Mouse (Mus musculus) liver, embryonic 16.5 days (tissue): Measurements from ENCODE around the gene Bfar. TPM values are rescaled to one million over a fixed set of nuclear protein-coding genes. Genes with fewer than 3 reads are reported as not detected.

Experiments
- ATAC-seq: fragments of 200-750 bp; cut with Nextera tagmentation; 2 replicates; pipeline ENCODE4 v1.8.0; 2017; ENCODE audit warnings: low read depth, mild to moderate bottlenecking, moderate number of reproducible peaks, moderate library complexity
- H3K27ac ChIP-seq: fragments of 300-500 bp; sonication (generic); 2 replicates; pipeline ENCODE4 v1.5.1; 2014; ENCODE audit warnings: mild to moderate bottlenecking, low read length
- H3K27me3 ChIP-seq: fragments of 300-500 bp; sonication (generic); 2 replicates; pipeline ENCODE4 v1.6.1; 2014; ENCODE audit warnings: low read depth, low read length, mixed read lengths; ENCODE audit not compliant: control insufficient read depth, insufficient read depth
- H3K36me3 ChIP-seq: fragments of 300-500 bp; sonication (generic); 2 replicates; pipeline ENCODE4 v1.6.1; 2014; ENCODE audit warnings: mild to moderate bottlenecking; ENCODE audit not compliant: control insufficient read depth, insufficient read depth
- H3K4me1 ChIP-seq: fragments of 300-500 bp; sonication (generic); 2 replicates; pipeline ENCODE4 v1.6.1; 2014; ENCODE audit warnings: low read depth, low read length, mixed read lengths; ENCODE audit not compliant: control insufficient read depth
- H3K4me2 ChIP-seq: fragments of 300-500 bp; sonication (generic); 2 replicates; pipeline ENCODE4 v1.6.1; 2014; ENCODE audit warnings: low read depth, low read length, mixed read lengths
- H3K4me3 ChIP-seq: fragments of 300-500 bp; sonication (generic); 2 replicates; pipeline ENCODE4 v1.5.1; 2014; ENCODE audit warnings: low read depth, mild to moderate bottlenecking, low read length
- H3K9ac ChIP-seq: fragments of 300-500 bp; sonication (generic); 2 replicates; pipeline ENCODE4 v1.6.1; 2014; ENCODE audit warnings: low read depth, low read length
- H3K9me3 ChIP-seq: fragments of 300-500 bp; sonication (generic); replicated peaks from 2 replicates; pipeline ENCODE4 v1.6.1; 2016; ENCODE audit warnings: low read length; ENCODE audit not compliant: control insufficient read depth
- WGBS: fragments of 180-500 bp; shearing (Covaris S2); extraction: QIAGEN DNeasy Blood & Tissue Kit; methylation state at CpG from one replicate; pipeline ENCODE4 v1.1.7; 2014; ENCODE audit not compliant: insufficient replicate concordance; 5-methylcytosine and 5-hydroxymethylcytosine counted together
- polyA plus RNA-seq: library from polyadenylated mRNA; unstranded; fragments of >200 nt; fragmentation: Nextera tagmentation; extraction: Ambion mirVana; gene quantifications from 2 replicates; pipeline ENCODE4 v1.2.1, GENCODE M21; 2015

Bfar gene
- polyA plus RNA-seq, 1 experiment from 2014 or later, result 16.5 TPM

GRCm38 (mm10) chr16:13749981-13750380, 78.3 kb downstream of the Bfar start:
- Histone ChIP-seq H3K9ac (no peak overlapping the region), H3K4me3 (no peak overlapping the region), H3K27ac (no peak overlapping the region), H3K4me2 (no peak overlapping the region), H3K9me3 (no peaks in the 10 kb centered on the region), H3K27me3 (peaks cover 3% of the 10 kb centered on the region; the same call in 1 of the 2 replicates), H3K4me1 (peaks cover 5% of the 10 kb centered on the region), H3K36me3 (no peaks in the 10 kb centered on the region)
- no peak for ATAC-seq
- 43% methylated on average over 3 of the region's 3 CpGs for WGBS

GRCm38 (mm10) chr16:13750626-13751025, 79.0 kb downstream of the Bfar start:
- no peaks in the 10 kb centered on the region for H3K9me3 ChIP-seq
- H3K4me1 ChIP-seq, result peaks cover 6% of the 10 kb centered on the region
- peaks cover 3% of the 10 kb centered on the region; the same call in 1 of the 2 replicates for H3K27me3 ChIP-seq
- no peak overlapping the region for H3K27ac ChIP-seq
- no peak overlapping the region for H3K9ac ChIP-seq
- no peak for ATAC-seq
- H3K36me3 ChIP-seq, result no peaks in the 10 kb centered on the region
- 80% methylated on average over 13 of the region's 13 CpGs for WGBS
- no peak overlapping the region for H3K4me2 ChIP-seq
- H3K4me3 ChIP-seq, result no peak overlapping the region

Other genes starting within 250 kb of the Bfar start
- 14.9 and 15.2 TPM in 2 replicates for gene Parn, start 3.7 kb upstream of the Bfar start, polyA plus RNA-seq
- 2.0 and 2.5 TPM in 2 replicates for gene 3110001I22Rik, start 71 bp downstream of the Bfar start, polyA plus RNA-seq
- 0.08 TPM in 1 of 2 replicates, not detected in the other for gene Pla2g10, start 59.1 kb downstream of the Bfar start, polyA plus RNA-seq
- 17.4 and 18.7 TPM in 2 replicates for gene Rrn3, start 108.8 kb downstream of the Bfar start, polyA plus RNA-seq
- gene Ntan1, start 147.0 kb downstream of the Bfar start, polyA plus RNA-seq, result 34.9 and 40.2 TPM in 2 replicates
- gene Pdxdc1, start 231.3 kb downstream of the Bfar start, polyA plus RNA-seq, result 24.3 and 25.2 TPM in 2 replicates
- gene Mpv17l, start 231.3 kb downstream of the Bfar start, polyA plus RNA-seq, result 2.2 and 2.8 TPM in 2 replicates